Mouse (Mus musculus) lung, adult 2 months (tissue): ENCODE results near the gene Pkm.

Experiments
- CTCF ChIP-seq: fragments of 200-500 bp; IDR thresholded peaks from 2 replicates; pipeline ENCODE4 v1.5.1; 2011; ENCODE audit warnings: mild to moderate bottlenecking, low read length, control low read depth; ENCODE audit not compliant: insufficient read depth
- POLR2A ChIP-seq: fragments of 200-500 bp; IDR thresholded peaks from 2 replicates; pipeline ENCODE4 v1.6.1; 2011; ENCODE audit warnings: low read depth, mild to moderate bottlenecking, control low read depth, low read length, borderline replicate concordance; ENCODE audit errors: extremely low read depth

- TF ChIP-seq CTCF (no peak), POLR2A (no peak)
Observed at GRCm38 (mm10) chr9:59675598-59675997, 19.4 kb downstream of the Pkm start.
